Mouse (Mus musculus) telencephalon, adult 2 months (tissue): ENCODE measurements around the gene E030025P04Rik.
A peak's percentile ranks its signal among the peaks of the same experiment; 100 is the strongest.

Experiments
- DNase-seq: peaks from one replicate; pipeline ENCODE4 v3.0.0-alpha.2; 2011; ENCODE audit warnings: low read depth, low spot score

Gene E030025P04Rik

GRCm38 (mm10) chr11:109144236-109144635 lies at the start of gene E030025P04Rik:
TSS of gene E030025P04Rik (minus strand) at chr11:109144369.
- DNase-seq, result no peak

GRCm38 (mm10) chr11:109192673-109193557 lies 48.7 kb upstream of the E030025P04Rik start:
- DNase-seq, result peak; percentile 23

GRCm38 (mm10) chr11:109188235-109188634 lies 44.1 kb upstream of the E030025P04Rik start:
- DNase-seq, result no peak

GRCm38 (mm10) chr11:109187631-109188184 lies 43.5 kb upstream of the E030025P04Rik start:
- DNase-seq, result no peak

- no peak for DNase-seq
These were observed 36.9 kb upstream of the E030025P04Rik start for GRCm38 (mm10) chr11:109181118-109181517.

- DNase-seq, result no peak
These were observed 36.1 kb upstream of the E030025P04Rik start for GRCm38 (mm10) chr11:109180290-109180689.

- peak; percentile 29 for DNase-seq
These were observed 34.8 kb upstream of the E030025P04Rik start for GRCm38 (mm10) chr11:109178788-109179518.

GRCm38 (mm10) chr11:109175376-109175969 lies 31.3 kb upstream of the E030025P04Rik start:
- no peak for DNase-seq

GRCm38 (mm10) chr11:109172224-109172623 lies 28.1 kb upstream of the E030025P04Rik start:
- DNase-seq, result no peak

GRCm38 (mm10) chr11:109170771-109171170 lies 26.6 kb upstream of the E030025P04Rik start:
- DNase-seq, result no peak

GRCm38 (mm10) chr11:109157694-109158093 lies 13.5 kb upstream of the E030025P04Rik start:
- no peak for DNase-seq

- DNase-seq, result no peak
These were observed 747 bp upstream of the E030025P04Rik start for GRCm38 (mm10) chr11:109144890-109145341.

GRCm38 (mm10) chr11:109126482-109126881 lies 17.7 kb downstream of the E030025P04Rik start:
- DNase-seq, result no peak

- no peak for DNase-seq
These were observed 18.7 kb downstream of the E030025P04Rik start for GRCm38 (mm10) chr11:109125451-109125850.

GRCm38 (mm10) chr11:109124284-109124683 lies 19.9 kb downstream of the E030025P04Rik start:
- DNase-seq, result peak; percentile 13

- no peak for DNase-seq
These were observed 34.3 kb downstream of the E030025P04Rik start for GRCm38 (mm10) chr11:109109826-109110346.

GRCm38 (mm10) chr11:109109056-109109455 lies 35.1 kb downstream of the E030025P04Rik start:
- no peak for DNase-seq

GRCm38 (mm10) chr11:109107518-109108205 lies 36.5 kb downstream of the E030025P04Rik start:
- no peak for DNase-seq

- no peak for DNase-seq
These were observed 37.4 kb downstream of the E030025P04Rik start for GRCm38 (mm10) chr11:109106751-109107150.

GRCm38 (mm10) chr11:109106181-109106580 lies 38.0 kb downstream of the E030025P04Rik start:
- DNase-seq, result no peak

GRCm38 (mm10) chr11:109103386-109103785 lies 40.8 kb downstream of the E030025P04Rik start:
- no peak for DNase-seq
